Mouse (Mus musculus): Measurements from ENCODE around the gene Olfr742.

The Olfr742 gene

GRCm38 (mm10) chr14:50503300-50503699 lies at the start of gene Olfr742:
TSS of gene Olfr742 (plus strand) at chr14:50503600.
- no peak for DNase-seq (ENCODE audit: low spot score)

- no peak for DNase-seq (ENCODE audit: low spot score)
These were observed 31.0 kb upstream of the Olfr742 start, which contains the start of gene Olfr741 for GRCm38 (mm10) chr14:50472438-50472837. TSS of gene Olfr741 (plus strand) at chr14:50472738.

GRCm38 (mm10) chr14:50478406-50478805 lies 25.0 kb upstream of the Olfr742 start:
- no peak for DNase-seq (ENCODE audit: low spot score)

GRCm38 (mm10) chr14:50521539-50521938 lies 18.1 kb downstream of the Olfr742 start, which contains the start of gene Olfr743:
TSS of gene Olfr743 (plus strand) at chr14:50521839.
- no peak for DNase-seq (ENCODE audit: low spot score)

GRCm38 (mm10) chr14:50552734-50553133 lies 49.3 kb downstream of the Olfr742 start:
- no peak for DNase-seq (ENCODE audit: low spot score)

Measured in ovary, postnatal 36 days (tissue).